ENCODE assay signal across 22 mouse cellular contexts in the genomic region with DNA sequence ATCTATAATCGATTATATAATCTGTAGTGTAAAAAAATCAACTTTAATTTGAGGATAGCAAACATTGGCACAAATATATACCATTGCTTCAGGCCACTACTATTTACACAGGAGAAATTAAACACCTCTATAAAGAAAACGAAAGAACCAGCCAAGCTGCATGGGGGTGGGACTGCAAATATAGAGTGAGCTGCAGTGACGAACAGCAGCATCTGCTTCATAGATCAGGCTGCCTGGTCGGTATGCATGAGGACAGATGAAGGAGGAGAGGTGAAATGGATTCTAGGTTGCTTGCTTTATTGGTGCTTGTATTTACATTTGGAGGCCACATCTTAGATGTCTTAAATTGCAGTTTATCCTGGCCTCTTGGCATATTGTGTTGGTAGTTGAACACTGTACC.
DNase-seq lines count a peak whose midpoint lies in the region; ATAC-seq and TF ChIP-seq lines count a peak whose summit lies in the region.
"Had no signal": no experiment of that assay in that cellular context is flagged by ENCODE, and none has a peak within 500 bp of the region (broad histone marks: within the 10 kb centered on the region; RNA-seq: fewer than 3 reads in every experiment).

No protein-coding gene starts in this region.

- H3K27ac ChIP-seq in left cerebral cortex, adult 2 months = peak overlapping the region; percentile 87
- H3K27ac ChIP-seq: liver, embryonic 14.5 days; macrophage had no signal

- H3ac ChIP-seq in myocyte (ENCODE audit: control insufficient read depth, insufficient read length) = no peak overlapping the region

- H3K27me3 ChIP-seq in myocyte (ENCODE audit: control insufficient read depth, insufficient read depth, insufficient read length) = no peaks in the 10 kb centered on the region
- H3K27me3 ChIP-seq: limb, embryonic 15.5 days; stomach, embryonic 15.5 days had no signal

- peak overlapping the region; percentile 46; the same call in 1 of the 2 replicates for H3K4me3 ChIP-seq in left cerebral cortex, adult 2 months
- H3K4me3 ChIP-seq in myocyte = no peak overlapping the region
- H3K4me3 ChIP-seq: limb, embryonic 10.5 days; limb, embryonic 15.5 days; stomach, embryonic 15.5 days had no signal

- no peak for TF ChIP-seq POLR2A in myocyte (IDR thresholded peaks at IDR 0.05; ENCODE audit: insufficient read length, low read depth)

- intact Hi-C loops in left cerebral cortex, adult 2 months (cut with DNase I) = no loop called here
- intact Hi-C loops in left cerebral cortex, postnatal 4 days (cut with DNase I) = no loop called here

- no peak for ATAC-seq in megakaryocyte, adult 5-6 weeks (ENCODE audit: poor library complexity, severe bottlenecking)
- ATAC-seq: CD4-positive, CD25-positive, alpha-beta regulatory T cell, adult 4 months; intestine, embryonic 16.5 days had no signal

- no peak for TF ChIP-seq CTCF in left cerebral cortex, adult 2 months (IDR thresholded peaks at IDR 0.05)

- DNase-seq in heart, adult 11 months = peak; percentile 59
- DNase-seq in heart, postnatal 4 days = no peak
- no peak for DNase-seq in left cerebral cortex, adult 2 months (ENCODE audit: extremely low spot score in 1 of 2, low spot score in 2 of 2)
- DNase-seq in left cerebral cortex, postnatal 4 days = no peak
- no peak for DNase-seq in urinary bladder, postnatal 10 days (ENCODE audit: low spot score)
- DNase-seq: adrenal gland, postnatal 14 days; gastrocnemius, adult 2 months; gastrocnemius, postnatal 36 days; heart, postnatal 14 days; kidney, postnatal 25 days; lung, adult 2 months; lung, postnatal 10 days; right cerebral cortex, postnatal 25 days had no signal

- H3K36me3 ChIP-seq in myocyte (ENCODE audit: control insufficient read depth, insufficient read depth) = no peaks in the 10 kb centered on the region
- H3K36me3 ChIP-seq: limb, embryonic 10.5 days; limb, embryonic 15.5 days; stomach, embryonic 15.5 days had no signal

- no peaks in the 10 kb centered on the region for H3K79me2 ChIP-seq in myocyte (ENCODE audit: control insufficient read depth, insufficient read depth)

- no peak overlapping the region for H3K4me2 ChIP-seq in myocyte (ENCODE audit: low read depth)

TF ChIP-seq in myocyte, 11 proteins besides CTCF, POLR2A, EP300 and RAD21:
- TF ChIP-seq MYOD1 (IDR thresholded peaks at IDR 0.05; ENCODE audit: control insufficient read depth in 1 of 3, insufficient read length in 2 of 3, low read depth in 2 of 3) (peak in 2 of 3 experiments; percentile 89), USF1 (IDR thresholded peaks at IDR 0.05; ENCODE audit: low read depth) (no peak)
